Comparison of ENCODE assay signal across 8 mouse cellular contexts in genomic region chr2:121169902-121170301, GRCm38 (mm10). TPM values are rescaled to one million over a fixed set of nuclear protein-coding genes. Genes with fewer than 3 reads are reported as not detected.
DNase-seq lines count a peak whose midpoint lies in the region; ATAC-seq and TF ChIP-seq lines count a peak whose summit lies in the region.

No protein-coding gene starts in this region.

- no peak overlapping the region for H3K27ac ChIP-seq in embryonic facial prominence, embryonic 15.5 days (replicated peaks)
- H3K27ac ChIP-seq in limb, embryonic 14.5 days (replicated peaks; ENCODE audit: low read depth, low read length) = no peak overlapping the region
- H3K27ac ChIP-seq in midbrain, embryonic 16.5 days (ENCODE audit: low read length) = no peak overlapping the region

- TF ChIP-seq POLR2A in limb, embryonic 14.5 days (IDR thresholded peaks at IDR 0.05; ENCODE audit: borderline replicate concordance, extremely low read depth, insufficient read depth, insufficient read length) = no peak

- WGBS in embryonic facial prominence, embryonic 15.5 days = 4% methylated on average over 9 of the region's 9 CpGs
- 5% methylated on average over 9 of the region's 9 CpGs for WGBS in limb, embryonic 14.5 days
- 5% methylated on average over 9 of the region's 9 CpGs for WGBS in midbrain, embryonic 16.5 days

- H3K9me3 ChIP-seq in embryonic facial prominence, embryonic 15.5 days (replicated peaks) = no peaks in the 10 kb centered on the region
- H3K9me3 ChIP-seq in limb, embryonic 14.5 days (ENCODE audit: control insufficient read depth, low read length) = no peaks in the 10 kb centered on the region
- no peaks in the 10 kb centered on the region for H3K9me3 ChIP-seq in midbrain, embryonic 16.5 days (replicated peaks; ENCODE audit: control insufficient read depth, low read length, poor library complexity, severe bottlenecking)

- peak; percentile 50 to 85 for DNase-seq in adrenal gland, adult (ENCODE audit: inconsistent age in 2 of 2, low spot score in 1 of 2)
- DNase-seq in adrenal gland, postnatal 4 days (ENCODE audit: low spot score in 2 of 2) = no peak
- peak; percentile 62 for DNase-seq in adrenal gland, adult 2 months
- no peak for DNase-seq in limb, embryonic 14.5 days (ENCODE audit: low spot score)
- peak; percentile 39 for DNase-seq in thymus, postnatal 4 days

- peak overlapping the region; percentile 95 for H3K4me3 ChIP-seq in embryonic facial prominence, embryonic 15.5 days (replicated peaks)
- H3K4me3 ChIP-seq in limb, embryonic 14.5 days (replicated peaks; ENCODE audit: low read length) = peak overlapping the region; percentile 96
- H3K4me3 ChIP-seq in midbrain, embryonic 16.5 days (ENCODE audit: low read depth, low read length) = peak overlapping the region; percentile 88

- H3K4me2 ChIP-seq in embryonic facial prominence, embryonic 15.5 days (replicated peaks) = peak overlapping the region; percentile 73
- H3K4me2 ChIP-seq in limb, embryonic 14.5 days (replicated peaks; ENCODE audit: low read depth, low read length, severe bottlenecking) = peak overlapping the region; percentile 81
- peak overlapping the region; percentile 83 for H3K4me2 ChIP-seq in midbrain, embryonic 16.5 days (ENCODE audit: low read length)

- ATAC-seq in embryonic facial prominence, embryonic 15.5 days (ENCODE audit: insufficient number of reproducible peaks, low FRiP score, low TSS enrichment, low read depth) = no peak
- peak; percentile 44 to 57; a peak in 3 of 4 replicates for ATAC-seq in hematopoietic stem cell, adult 5-6 weeks (replicated peaks in 1 of 2; ENCODE audit: insufficient read depth in 1 of 2, low FRiP score in 2 of 2, low TSS enrichment in 1 of 2, low read depth in 1 of 2, poor library complexity in 2 of 2, severe bottlenecking in 2 of 2)
- ATAC-seq in limb, embryonic 14.5 days (ENCODE audit: low FRiP score, low read depth) = no peak
- ATAC-seq in midbrain, embryonic 16.5 days = no peak

- no peaks in the 10 kb centered on the region for H3K27me3 ChIP-seq in embryonic facial prominence, embryonic 15.5 days
- no peaks in the 10 kb centered on the region for H3K27me3 ChIP-seq in limb, embryonic 14.5 days (ENCODE audit: control insufficient read depth, insufficient read depth, low read length)
- H3K27me3 ChIP-seq in midbrain, embryonic 16.5 days (ENCODE audit: control insufficient read depth, insufficient read depth, low read depth, low read length) = no peaks in the 10 kb centered on the region

- H3K4me1 ChIP-seq in embryonic facial prominence, embryonic 15.5 days = peaks cover 20% of the 10 kb centered on the region
- H3K4me1 ChIP-seq in limb, embryonic 14.5 days (ENCODE audit: control insufficient read depth, insufficient read depth, low read length) = peaks cover 16% of the 10 kb centered on the region
- H3K4me1 ChIP-seq in midbrain, embryonic 16.5 days (ENCODE audit: control insufficient read depth, insufficient read depth, low read length) = peaks cover 28% of the 10 kb centered on the region

- peaks cover 23% of the 10 kb centered on the region for H3K36me3 ChIP-seq in embryonic facial prominence, embryonic 15.5 days
- H3K36me3 ChIP-seq in limb, embryonic 14.5 days (ENCODE audit: control insufficient read depth, insufficient read depth, low read length) = peaks cover 30% of the 10 kb centered on the region
- peaks cover 9% of the 10 kb centered on the region for H3K36me3 ChIP-seq in midbrain, embryonic 16.5 days (ENCODE audit: control insufficient read depth, insufficient read depth, low read length)

- H3K9ac ChIP-seq in embryonic facial prominence, embryonic 15.5 days = peak overlapping the region; percentile 61
- H3K9ac ChIP-seq in limb, embryonic 14.5 days (ENCODE audit: low read depth, low read length, severe bottlenecking) = peak overlapping the region; percentile 81
- H3K9ac ChIP-seq in midbrain, embryonic 16.5 days (ENCODE audit: low read depth, low read length) = peak overlapping the region; percentile 92

RNA-seq across cellular contexts. Expression of gene Tubgcp4, which starts 0.6 kb away (rescaled TPM):
- total RNA-seq in adrenal gland, postnatal 4 days (2021) = 10 to 100 TPM; 38.6 to 47.7 TPM
- 10 to 100 TPM; 38.6 to 42.4 TPM for total RNA-seq in adrenal gland, adult 2 months (2021)
- polyA plus RNA-seq in adrenal gland, adult 2 months (2012; rRNA removed) = 28.4 and 42.1 TPM in 2 replicates
- 49.7 and 54.7 TPM in 2 replicates for polyA plus RNA-seq in embryonic facial prominence, embryonic 15.5 days (2015; fragmentation: Nextera tagmentation; extraction: Ambion mirVana)
- total RNA-seq in hematopoietic stem cell, adult 5-6 weeks (2017) = 33.9 and 35.0 TPM in 2 replicates
- 53.6 and 66.3 TPM in 2 replicates for polyA plus RNA-seq in limb, embryonic 14.5 days (2012; rRNA removed)
- 47.9 and 49.4 TPM in 2 replicates for polyA plus RNA-seq in limb, embryonic 14.5 days (2014; fragmentation: Nextera tagmentation; extraction: Ambion mirVana)
- polyA plus RNA-seq in midbrain, embryonic 16.5 days (2015; fragmentation: Nextera tagmentation; extraction: Ambion mirVana) = 50.4 and 53.9 TPM in 2 replicates

RNA-seq across cellular contexts. Expression of gene Zscan29, which starts 1.0 kb away (rescaled TPM):
- total RNA-seq in adrenal gland, postnatal 4 days (2021) = 10 to 100 TPM; 18.5 to 20.0 TPM
- total RNA-seq in adrenal gland, adult 2 months (2021) = 10 to 100 TPM; 13.5 to 19.6 TPM
- polyA plus RNA-seq in adrenal gland, adult 2 months (2012; rRNA removed) = 2.6 and 3.1 TPM in 2 replicates
- polyA plus RNA-seq in embryonic facial prominence, embryonic 15.5 days (2015; fragmentation: Nextera tagmentation; extraction: Ambion mirVana) = 9.4 and 10.6 TPM in 2 replicates
- total RNA-seq in hematopoietic stem cell, adult 5-6 weeks (2017) = 19.2 and 27.1 TPM in 2 replicates
- 6.8 and 7.2 TPM in 2 replicates for polyA plus RNA-seq in limb, embryonic 14.5 days (2012; rRNA removed)
- polyA plus RNA-seq in limb, embryonic 14.5 days (2014; fragmentation: Nextera tagmentation; extraction: Ambion mirVana) = 9.2 and 10.2 TPM in 2 replicates
- polyA plus RNA-seq in midbrain, embryonic 16.5 days (2015; fragmentation: Nextera tagmentation; extraction: Ambion mirVana) = 6.8 and 7.0 TPM in 2 replicates

RNA-seq across cellular contexts. Expression of gene Lcmt2, which starts 29.4 kb away (rescaled TPM):
- 1 to 10 TPM; 9.5 to 9.9 TPM for total RNA-seq in adrenal gland, postnatal 4 days (2021)
- total RNA-seq in adrenal gland, adult 2 months (2021) = 10 to 100 TPM in 1 of 2 experiments, 1 to 10 TPM in 1; 7.0 to 11.8 TPM
- 17.9 and 18.1 TPM in 2 replicates for polyA plus RNA-seq in adrenal gland, adult 2 months (2012; rRNA removed)
- 20.0 and 21.0 TPM in 2 replicates for polyA plus RNA-seq in embryonic facial prominence, embryonic 15.5 days (2015; fragmentation: Nextera tagmentation; extraction: Ambion mirVana)
- 11.6 and 13.9 TPM in 2 replicates for total RNA-seq in hematopoietic stem cell, adult 5-6 weeks (2017)
- 9.4 and 10.3 TPM in 2 replicates for polyA plus RNA-seq in limb, embryonic 14.5 days (2012; rRNA removed)
- 19.9 and 21.3 TPM in 2 replicates for polyA plus RNA-seq in limb, embryonic 14.5 days (2014; fragmentation: Nextera tagmentation; extraction: Ambion mirVana)
- polyA plus RNA-seq in midbrain, embryonic 16.5 days (2015; fragmentation: Nextera tagmentation; extraction: Ambion mirVana) = 20.3 and 20.4 TPM in 2 replicates

RNA-seq across cellular contexts. Expression of gene Adal, which starts 29.7 kb away (rescaled TPM):
- total RNA-seq in adrenal gland, postnatal 4 days (2021) = 10 to 100 TPM; 17.5 to 17.9 TPM
- total RNA-seq in adrenal gland, adult 2 months (2021) = 10 to 100 TPM; 19.1 to 20.6 TPM
- 11.7 and 12.8 TPM in 2 replicates for polyA plus RNA-seq in adrenal gland, adult 2 months (2012; rRNA removed)
- polyA plus RNA-seq in embryonic facial prominence, embryonic 15.5 days (2015; fragmentation: Nextera tagmentation; extraction: Ambion mirVana) = 17.9 and 20.3 TPM in 2 replicates
- total RNA-seq in hematopoietic stem cell, adult 5-6 weeks (2017) = 11.0 and 25.7 TPM in 2 replicates
- 15.0 and 16.8 TPM in 2 replicates for polyA plus RNA-seq in limb, embryonic 14.5 days (2012; rRNA removed)
- polyA plus RNA-seq in limb, embryonic 14.5 days (2014; fragmentation: Nextera tagmentation; extraction: Ambion mirVana) = 17.8 and 19.5 TPM in 2 replicates
- 24.3 and 30.3 TPM in 2 replicates for polyA plus RNA-seq in midbrain, embryonic 16.5 days (2015; fragmentation: Nextera tagmentation; extraction: Ambion mirVana)

Comparison
In these comparisons a context has a peak if more than half of its experiments do, and no peak if none do; other contexts are left out.
1. DNase-seq: peak in adrenal gland, adult (2 of 2), adrenal gland, adult 2 months (single experiment) and thymus, postnatal 4 days (single experiment); none in adrenal gland, postnatal 4 days (0 of 2) and limb, embryonic 14.5 days (single experiment).
2. ATAC-seq: peak in hematopoietic stem cell, adult 5-6 weeks (2 of 2); none in embryonic facial prominence, embryonic 15.5 days (single experiment), limb, embryonic 14.5 days (single experiment) and midbrain, embryonic 16.5 days (single experiment).
3. Peak in every context shown above with its lines, with median percentiles within 50 percentile points of each other: H3K4me2 ChIP-seq, H3K4me3 ChIP-seq and H3K9ac ChIP-seq.